Mouse (Mus musculus) spleen, adult 2 months (tissue): Measurements from ENCODE around the gene Cnot8.

Source experiments
- CTCF ChIP-seq: fragments of 200-500 bp; IDR thresholded peaks from 2 replicates; pipeline ENCODE4 v1.5.1; 2011; ENCODE audit warnings: mild to moderate bottlenecking, inconsistent platforms; ENCODE audit not compliant: insufficient read depth, insufficient read length, insufficient replicate concordance; ENCODE audit errors: extremely low read depth
- POLR2A ChIP-seq: fragments of 200-500 bp; IDR thresholded peaks from 2 replicates; pipeline ENCODE4 v1.6.1; 2011; ENCODE audit warnings: low read depth, low read length, inconsistent platforms

GRCm38 (mm10) chr11:58062586-58062985 lies 41.4 kb upstream of the Cnot8 start:
- TF ChIP-seq POLR2A (no peak), CTCF (no peak)
